Mouse (Mus musculus) testis, adult 2 months (tissue): ENCODE data around the gene Phex.

ENCODE experiments used
- CTCF ChIP-seq: fragments of 200-500 bp; IDR thresholded peaks from 2 replicates; pipeline ENCODE4 v1.5.1; 2012; ENCODE audit warnings: low read depth, mild to moderate bottlenecking, inconsistent platforms, low read length, moderate library complexity; ENCODE audit not compliant: control insufficient read depth, insufficient read depth, insufficient replicate concordance
- POLR2A ChIP-seq: fragments of 200-500 bp; IDR thresholded peaks from 2 replicates; pipeline ENCODE4 v1.6.1; 2012; ENCODE audit warnings: low read depth, mild to moderate bottlenecking, inconsistent platforms, low read length, moderate library complexity; ENCODE audit not compliant: control insufficient read depth

DNA sequence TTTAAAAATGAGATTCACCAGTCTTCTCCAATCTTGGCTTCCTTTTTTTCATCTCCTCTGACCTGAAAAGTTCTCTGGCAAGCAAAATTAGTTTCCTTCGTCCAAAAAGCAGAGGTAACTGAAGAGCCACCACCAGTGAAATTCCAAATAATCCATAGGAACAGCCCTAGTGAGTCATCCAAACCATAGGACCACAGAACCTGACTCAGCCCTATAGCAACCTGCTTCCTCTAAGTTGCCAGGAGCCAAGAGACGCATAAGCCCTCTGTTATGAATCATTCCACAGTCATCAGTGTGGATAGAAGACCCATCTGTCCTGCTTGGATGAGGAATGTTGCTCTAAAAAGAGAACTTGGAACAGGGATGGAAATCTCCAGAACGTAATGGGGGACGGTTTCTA is 230.9 kb downstream of the Phex start:
- TF ChIP-seq CTCF: no peak
- TF ChIP-seq POLR2A: no peak
